Mouse (Mus musculus) urinary bladder, postnatal 36 days (tissue): ENCODE results near the gene Wwc1.

Source experiments
- DNase-seq, 2 experiments: peaks; one replicate each; pipeline ENCODE4 v3.0.0; 2022; ENCODE audit warnings: low spot score in 2 of 2, mixed read lengths in 1 of 2

Gene Wwc1

GRCm38 (mm10) chr11:35972270-35972931 lies 7.9 kb downstream of the Wwc1 start:
- DNase-seq = no peak

- DNase-seq = peak in 1 of 2 experiments; percentile 30
Observed at GRCm38 (mm10) chr11:35970806-35971705, 9.3 kb downstream of the Wwc1 start.

GRCm38 (mm10) chr11:35968291-35968690 lies 12.0 kb downstream of the Wwc1 start:
- DNase-seq = no peak

- DNase-seq = no peak
Observed at GRCm38 (mm10) chr11:35963981-35964549, 16.3 kb downstream of the Wwc1 start.

- no peak for DNase-seq
Observed at GRCm38 (mm10) chr11:35963554-35963953, 16.8 kb downstream of the Wwc1 start.

- DNase-seq = no peak
Observed at GRCm38 (mm10) chr11:35962431-35962830, 17.9 kb downstream of the Wwc1 start.

GRCm38 (mm10) chr11:35959270-35959669 lies 21.1 kb downstream of the Wwc1 start:
- no peak for DNase-seq

GRCm38 (mm10) chr11:35955572-35955971 lies 24.8 kb downstream of the Wwc1 start:
- peak; percentile 58 to 67 for DNase-seq

- no peak for DNase-seq
Observed at GRCm38 (mm10) chr11:35953179-35953578, 27.1 kb downstream of the Wwc1 start.

GRCm38 (mm10) chr11:35951727-35952065 lies 28.6 kb downstream of the Wwc1 start:
- no peak for DNase-seq

- DNase-seq = no peak
Observed at GRCm38 (mm10) chr11:35951058-35951726, 29.1 kb downstream of the Wwc1 start.

GRCm38 (mm10) chr11:35950466-35950865 lies 29.9 kb downstream of the Wwc1 start:
- DNase-seq = no peak

GRCm38 (mm10) chr11:35950011-35950410 lies 30.3 kb downstream of the Wwc1 start:
- no peak for DNase-seq

- no peak for DNase-seq
Observed at GRCm38 (mm10) chr11:35948457-35948881, 31.9 kb downstream of the Wwc1 start.

- DNase-seq = no peak
Observed at GRCm38 (mm10) chr11:35947944-35948343, 32.4 kb downstream of the Wwc1 start.

GRCm38 (mm10) chr11:35945187-35945586 lies 35.1 kb downstream of the Wwc1 start:
- DNase-seq = no peak

GRCm38 (mm10) chr11:35941641-35942040 lies 38.7 kb downstream of the Wwc1 start:
- no peak for DNase-seq

GRCm38 (mm10) chr11:35941064-35941463 lies 39.3 kb downstream of the Wwc1 start:
- no peak for DNase-seq

GRCm38 (mm10) chr11:35938790-35939385 lies 41.4 kb downstream of the Wwc1 start:
- DNase-seq = no peak

GRCm38 (mm10) chr11:35935645-35936044 lies 44.7 kb downstream of the Wwc1 start:
- no peak for DNase-seq

GRCm38 (mm10) chr11:35935133-35935532 lies 45.2 kb downstream of the Wwc1 start:
- DNase-seq = no peak
